Mouse (Mus musculus): ENCODE results near the gene Etl4. TPM values are rescaled to one million over a fixed set of nuclear protein-coding genes. Genes with fewer than 3 reads are reported as not detected.
"Not testable (repeated sequence)": the region's sequence is repeated elsewhere in the genome, so short reads cannot be mapped to it uniquely, and the experiment has no call there.

The Etl4 gene
- total RNA-seq, 2 experiments from 2014 or later = 33.2 to 39.2 TPM

DNA sequence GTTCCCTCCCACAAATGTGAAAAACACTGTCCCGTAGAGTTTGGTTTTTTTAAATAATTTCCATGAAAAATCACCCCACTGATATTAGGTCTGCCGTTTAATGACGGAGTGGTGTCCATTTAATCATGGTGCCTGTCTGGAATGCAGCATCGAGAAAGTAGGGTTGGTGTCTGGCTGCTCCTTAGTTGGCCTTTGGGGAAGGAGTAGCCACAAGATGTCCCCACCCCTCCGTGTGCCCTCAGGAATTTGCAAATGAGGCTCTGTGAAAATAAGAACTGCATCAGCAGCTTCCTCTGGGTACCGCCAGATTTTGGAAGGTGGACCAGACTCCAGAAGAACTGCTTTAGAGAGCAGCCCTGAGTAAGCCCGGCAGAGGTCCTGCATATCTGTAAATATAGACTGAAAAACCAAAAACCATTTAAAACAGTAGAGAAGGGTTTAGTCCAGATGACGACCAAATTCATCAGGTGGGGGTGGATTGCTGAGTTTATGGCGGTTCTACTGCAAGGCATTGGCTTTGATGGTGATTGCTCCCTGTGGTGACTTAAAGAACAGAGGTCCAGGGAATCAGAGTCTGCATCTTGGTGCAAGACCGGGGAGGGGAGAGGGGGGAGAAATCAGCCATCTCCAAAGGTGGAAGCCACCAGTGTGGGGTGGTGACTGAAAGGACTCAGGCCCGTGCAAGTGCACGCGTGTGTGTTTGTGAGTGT is 762.1 kb downstream of the Etl4 start:
- intact Hi-C loops (cut with DNase I) = loop anchor here (2.0 to 10.0 kb wide), 4 partner anchors 107 to 557 kb away; no protein-coding TSS in a partner anchor

GRCm38 (mm10) chr2:20672281-20672680 is 762.7 kb downstream of the Etl4 start:
- intact Hi-C loops (cut with DNase I) = loop anchor here (2.0 to 10.0 kb wide), 4 partner anchors 107 to 557 kb away; no protein-coding TSS in a partner anchor

More for the DNA sequence above, 762.1 kb downstream of the Etl4 start:
- no peak for DNase-seq

GRCm38 (mm10) chr2:20672803-20673603 is 763.4 kb downstream of the Etl4 start:
- DNase-seq = peak; percentile 49 to 72
- intact Hi-C loops (cut with DNase I) = loop anchor here (2.0 to 10.0 kb wide), 4 partner anchors 106 to 558 kb away; no protein-coding TSS in a partner anchor

More at GRCm38 (mm10) chr2:20672281-20672680, 762.7 kb downstream of the Etl4 start:
- DNase-seq = no peak

DNA sequence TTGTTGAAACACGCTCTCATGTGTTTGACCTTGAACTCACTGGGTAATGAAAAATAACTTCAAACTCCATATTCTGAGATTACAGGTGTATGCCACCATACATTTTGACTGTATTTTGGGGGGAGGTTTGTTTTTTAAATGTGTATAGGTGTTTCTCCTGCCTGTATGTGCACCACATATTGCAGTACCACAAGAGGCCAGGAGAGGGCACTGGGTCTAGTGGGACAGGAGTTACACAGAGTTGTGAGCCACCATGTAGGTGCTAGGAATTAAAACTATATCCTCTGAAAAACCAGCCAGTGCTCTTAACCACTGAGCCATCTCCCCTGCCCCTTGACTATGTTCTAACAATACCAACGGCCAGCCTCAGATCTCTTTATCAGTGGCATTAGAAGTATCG is 766.8 kb downstream of the Etl4 start:
- intact Hi-C loops (cut with DNase I) = loop anchor here (10.0 kb wide), 1 partner anchor 562 kb away; no protein-coding TSS in a partner anchor
- peak in 1 of 2 experiments; percentile 12 for DNase-seq

DNA sequence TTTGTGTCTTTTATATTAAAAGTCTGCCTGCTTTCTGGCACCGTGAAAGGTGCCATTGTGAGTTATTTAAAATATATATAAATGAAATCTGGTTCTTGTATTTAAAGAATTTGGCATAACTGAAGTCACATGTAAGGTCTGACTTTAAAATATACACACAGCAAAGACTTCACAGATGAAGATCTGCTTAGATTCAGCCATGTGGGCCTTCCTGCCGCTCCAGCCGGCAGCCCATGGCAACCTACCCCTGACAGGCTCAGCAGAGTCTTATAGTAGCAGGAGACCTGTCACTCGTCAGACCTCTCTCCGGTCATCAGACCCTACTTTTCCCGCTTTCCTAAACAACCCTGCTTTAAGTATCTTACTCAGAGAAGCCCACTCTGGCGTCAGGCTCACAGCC is 769.2 kb downstream of the Etl4 start:
- intact Hi-C loops (cut with DNase I) = loop anchor here (10.0 kb wide), 1 partner anchor 564 kb away; no protein-coding TSS in a partner anchor
- no peak for DNase-seq

GRCm38 (mm10) chr2:20682203-20682602 is 772.6 kb downstream of the Etl4 start:
- DNase-seq; intact Hi-C loops (cut with DNase I): not testable (repeated sequence)

- intact Hi-C loops (cut with DNase I) = no loop called here
- no peak for DNase-seq
Measured at GRCm38 (mm10) chr2:20689389-20689788, 779.8 kb downstream of the Etl4 start.

GRCm38 (mm10) chr2:20692898-20693297 is 783.3 kb downstream of the Etl4 start:
- intact Hi-C loops (cut with DNase I) = no loop called here
- no peak for DNase-seq

- intact Hi-C loops (cut with DNase I) = no loop called here
- peak; percentile 4 to 6 for DNase-seq
Measured at GRCm38 (mm10) chr2:20693772-20694171, 784.2 kb downstream of the Etl4 start.

DNA sequence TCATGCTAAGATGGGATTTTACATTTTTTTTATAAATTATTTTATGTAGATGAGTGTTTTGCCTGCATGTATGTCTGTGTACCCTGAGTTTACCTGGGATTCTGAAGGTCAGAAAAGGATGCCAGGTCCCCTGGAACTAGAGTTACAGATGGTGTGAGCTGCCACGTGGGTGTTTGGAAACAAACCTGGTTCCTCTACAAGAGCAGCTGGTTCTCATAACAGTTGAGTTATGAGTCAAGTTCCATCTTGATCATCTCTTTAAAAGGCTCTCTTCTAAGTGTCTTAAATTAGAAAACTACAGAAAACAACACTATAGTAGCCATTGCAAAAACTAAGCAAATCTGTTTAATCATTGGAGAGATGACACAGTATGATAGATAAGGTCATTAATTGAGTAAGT is 788.1 kb downstream of the Etl4 start:
- intact Hi-C loops (cut with DNase I) = no loop called here
- DNase-seq = no peak

GRCm38 (mm10) chr2:20705110-20705509 is 795.5 kb downstream of the Etl4 start:
- intact Hi-C loops (cut with DNase I) = no loop called here
- DNase-seq = no peak

- intact Hi-C loops (cut with DNase I) = no loop called here
- no peak for DNase-seq
Measured at GRCm38 (mm10) chr2:20710589-20710988, 801.0 kb downstream of the Etl4 start.

- DNase-seq = no peak
- intact Hi-C loops (cut with DNase I) = no loop called here
Measured at GRCm38 (mm10) chr2:20711024-20711423, 801.4 kb downstream of the Etl4 start.

DNA sequence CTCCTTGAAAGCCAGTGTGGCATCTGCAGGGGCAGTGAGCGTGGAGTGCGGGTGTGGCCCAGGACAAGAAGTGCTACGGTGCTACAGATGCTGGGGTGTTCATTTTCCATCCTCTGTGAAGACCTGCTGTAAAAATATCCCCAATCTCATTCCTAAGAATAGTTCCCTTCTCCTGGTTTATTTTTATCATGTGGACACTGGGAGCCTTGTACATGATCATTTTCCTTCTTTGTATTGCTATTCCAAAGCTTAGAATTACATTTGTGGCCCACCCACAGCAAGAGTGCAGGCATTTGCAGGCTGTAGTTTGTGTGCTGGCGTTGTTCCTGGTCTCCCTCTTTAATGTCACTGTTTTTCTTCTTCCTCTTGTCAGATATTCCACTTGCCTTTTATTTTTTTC is 809.5 kb downstream of the Etl4 start:
- DNase-seq = no peak
- intact Hi-C loops (cut with DNase I) = no loop called here

DNA sequence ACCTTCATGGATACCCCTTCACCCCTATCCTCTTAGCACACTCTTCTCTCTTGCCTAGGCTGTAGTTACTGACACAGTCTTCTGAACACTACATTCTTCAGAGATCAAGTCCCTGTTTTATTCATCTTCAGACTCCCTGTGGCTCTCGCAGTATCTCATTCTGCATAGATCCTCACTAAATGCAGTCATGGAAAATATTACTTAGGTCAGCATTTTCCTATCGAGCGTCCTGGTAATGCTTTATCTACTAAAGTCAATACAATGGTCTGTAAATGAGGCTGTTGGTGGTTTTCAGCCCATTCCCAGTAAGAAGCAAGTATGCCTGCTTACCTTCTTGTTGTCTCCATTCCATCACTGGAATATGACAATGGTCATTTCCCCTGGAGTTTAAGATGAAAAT is 811.5 kb downstream of the Etl4 start:
- intact Hi-C loops (cut with DNase I) = loop anchor here (5.0 kb wide), 1 partner anchor 46 kb away; no protein-coding TSS in a partner anchor

GRCm38 (mm10) chr2:20722165-20722991 is 812.8 kb downstream of the Etl4 start:
- peak; percentile 11 to 39 for DNase-seq
- intact Hi-C loops (cut with DNase I) = loop anchor here (5.0 kb wide), 1 partner anchor 45 kb away; no protein-coding TSS in a partner anchor

More for the DNA sequence above, 811.5 kb downstream of the Etl4 start:
- DNase-seq = no peak

DNA sequence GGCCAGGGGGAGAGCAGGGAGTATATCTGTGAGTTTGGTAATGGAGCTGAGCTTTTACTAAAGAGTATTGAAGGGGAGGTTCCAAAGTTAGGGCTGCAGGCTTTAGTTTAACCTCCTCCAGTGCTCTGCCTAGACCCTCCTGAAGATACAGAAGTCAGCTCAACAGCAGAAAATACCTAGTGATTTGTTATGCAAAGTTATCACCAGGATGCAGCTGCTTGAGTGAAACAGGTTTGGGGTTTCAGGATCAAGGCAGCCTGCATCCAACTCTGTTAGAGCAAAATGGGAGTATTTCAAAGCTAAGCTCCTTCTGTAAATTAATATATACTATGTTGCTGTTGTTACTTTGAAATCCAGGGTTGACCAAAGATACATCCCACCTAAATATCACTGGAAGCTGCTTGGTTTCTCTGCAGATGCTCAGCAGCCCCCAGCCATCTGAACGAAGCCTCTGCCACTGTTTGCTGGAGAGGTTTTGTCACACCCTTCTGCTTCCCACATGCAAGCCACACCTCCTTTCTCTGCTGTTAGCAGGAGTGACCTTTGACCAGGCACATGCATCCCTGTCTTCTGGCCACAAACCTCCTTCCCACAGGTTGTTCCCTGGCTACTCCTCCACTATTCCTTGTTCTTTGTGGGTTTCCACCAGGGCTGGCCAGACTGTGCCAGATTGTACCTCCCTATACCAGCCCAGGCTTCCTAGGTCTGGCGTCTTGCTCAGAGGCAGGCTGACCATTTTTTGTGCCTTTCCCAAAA is 814.6 kb downstream of the Etl4 start:
- no peak for DNase-seq
- intact Hi-C loops (cut with DNase I) = loop anchor here (5.0 kb wide), 1 partner anchor 43 kb away; no protein-coding TSS in a partner anchor

- intact Hi-C loops (cut with DNase I) = no loop called here
Measured at GRCm38 (mm10) chr2:20726974-20727373, 817.4 kb downstream of the Etl4 start.

DNA sequence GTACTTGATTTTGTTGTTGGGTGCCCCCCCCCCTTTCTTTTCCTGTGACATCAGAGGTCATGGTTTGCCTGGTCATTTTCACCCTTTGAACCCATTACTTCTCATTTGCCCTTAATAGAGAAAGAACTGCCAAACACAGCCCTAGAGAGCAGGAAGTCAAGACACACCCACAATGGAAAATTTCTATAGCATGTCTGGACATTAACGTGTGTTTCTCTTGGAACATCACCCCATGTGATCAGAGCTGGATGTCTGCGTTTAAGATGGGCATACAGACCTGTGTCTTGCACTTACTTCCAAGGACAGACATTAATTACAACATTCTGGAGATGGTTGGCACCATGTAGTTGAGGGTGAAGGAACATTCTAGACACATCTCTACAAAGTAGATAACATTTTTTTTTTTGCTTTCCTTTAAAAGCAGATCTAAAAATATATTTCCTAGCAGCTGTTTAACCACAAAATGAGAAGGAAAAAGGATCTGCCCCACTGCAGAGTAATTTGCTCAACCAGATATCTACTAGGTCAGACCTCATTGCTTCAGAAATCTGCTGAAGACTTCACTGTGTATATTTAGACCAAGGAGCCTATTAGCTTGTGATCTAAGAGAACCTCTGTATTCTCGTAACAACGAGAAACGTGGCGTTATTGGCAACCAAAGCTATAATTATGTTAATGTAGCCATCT is 818.3 kb downstream of the Etl4 start:
- intact Hi-C loops (cut with DNase I) = no loop called here

More at GRCm38 (mm10) chr2:20726974-20727373, 817.4 kb downstream of the Etl4 start:
- DNase-seq = no peak

More for the DNA sequence above, 818.3 kb downstream of the Etl4 start:
- no peak for DNase-seq

Data from heart, postnatal 36 days (tissue).